Mouse (Mus musculus): Measurements from ENCODE around the gene Ahrr. TPM values are rescaled to one million over a fixed set of nuclear protein-coding genes. Genes with fewer than 3 reads are reported as not detected.

Ahrr gene
- polyA plus RNA-seq, 1 experiment from 2014 or later, result 0.41 TPM

Other genes with a start within 250 kb of the Ahrr start
- gene Cep72, start 230.0 kb downstream of the Ahrr start, polyA plus RNA-seq (2015; fragmentation: Nextera tagmentation; extraction: Ambion mirVana), result 6.8 and 7.2 TPM in 2 replicates
- 0.20 and 0.64 TPM in 2 replicates for gene Slc9a3, start 170.9 kb downstream of the Ahrr start, polyA plus RNA-seq (2015; fragmentation: Nextera tagmentation; extraction: Ambion mirVana)
- gene Exoc3, start 83.6 kb downstream of the Ahrr start, polyA plus RNA-seq (2015; fragmentation: Nextera tagmentation; extraction: Ambion mirVana), result 117 and 118 TPM in 2 replicates
- 119 and 126 TPM in 2 replicates for gene Pdcd6, start 25.2 kb upstream of the Ahrr start, polyA plus RNA-seq (2015; fragmentation: Nextera tagmentation; extraction: Ambion mirVana)
- gene Sdha, start 57.9 kb upstream of the Ahrr start, polyA plus RNA-seq (2015; fragmentation: Nextera tagmentation; extraction: Ambion mirVana), result 262 and 265 TPM in 2 replicates
- gene Ccdc127, start 58.0 kb upstream of the Ahrr start, polyA plus RNA-seq (2015; fragmentation: Nextera tagmentation; extraction: Ambion mirVana), result 44.3 and 45.7 TPM in 2 replicates
- gene Lrrc14b, start 71.7 kb upstream of the Ahrr start, polyA plus RNA-seq (2015; fragmentation: Nextera tagmentation; extraction: Ambion mirVana), result not detected in 2 replicates
- gene Zfp72, start 98.5 kb upstream of the Ahrr start, polyA plus RNA-seq (2015; fragmentation: Nextera tagmentation; extraction: Ambion mirVana), result 8.5 and 9.0 TPM in 2 replicates
- gene Ftl1-ps1, start 107.4 kb upstream of the Ahrr start, polyA plus RNA-seq (2015; fragmentation: Nextera tagmentation; extraction: Ambion mirVana), result 71.5 and 222 TPM in 2 replicates
- gene Zfp825, start 201.7 kb upstream of the Ahrr start, polyA plus RNA-seq (2015; fragmentation: Nextera tagmentation; extraction: Ambion mirVana), result 15.4 and 16.2 TPM in 2 replicates

Measured in hindbrain, embryonic 16.5 days (tissue).